Mouse (Mus musculus) layer of hippocampus, adult 9-11 months (tissue): ENCODE data around the gene Cpa5.
A peak's percentile ranks its signal among the peaks of the same experiment; 100 is the strongest.

Experiments used
- DNase-seq: peaks from one replicate; pipeline ENCODE4 v3.0.0; 2022

Gene Cpa5

GRCm38 (mm10) chr6:30604342-30604867 is 6.4 kb upstream of the Cpa5 start:
- DNase-seq = no peak

GRCm38 (mm10) chr6:30605111-30605510 is 5.7 kb upstream of the Cpa5 start:
- no peak for DNase-seq

GRCm38 (mm10) chr6:30605672-30606071 is 5.1 kb upstream of the Cpa5 start:
- DNase-seq = no peak

- DNase-seq = no peak
Observed at GRCm38 (mm10) chr6:30611212-30611611, 402 bp downstream of the Cpa5 start.

- DNase-seq = peak; percentile 40
Observed at GRCm38 (mm10) chr6:30614251-30614650, 3.4 kb downstream of the Cpa5 start.

GRCm38 (mm10) chr6:30615741-30616140 is 4.9 kb downstream of the Cpa5 start:
- no peak for DNase-seq

GRCm38 (mm10) chr6:30616491-30616941 is 5.7 kb downstream of the Cpa5 start:
- DNase-seq = no peak

- DNase-seq = no peak
Observed at GRCm38 (mm10) chr6:30617020-30617958, 6.5 kb downstream of the Cpa5 start.

GRCm38 (mm10) chr6:30617959-30618590 is 7.3 kb downstream of the Cpa5 start:
- peak; percentile 80 for DNase-seq

GRCm38 (mm10) chr6:30618735-30619134 is 7.9 kb downstream of the Cpa5 start:
- DNase-seq = no peak

GRCm38 (mm10) chr6:30619606-30620005 is 8.8 kb downstream of the Cpa5 start:
- no peak for DNase-seq

- no peak for DNase-seq
Observed at GRCm38 (mm10) chr6:30620591-30620990, 9.8 kb downstream of the Cpa5 start.

GRCm38 (mm10) chr6:30620994-30621393 is 10.2 kb downstream of the Cpa5 start:
- no peak for DNase-seq

- DNase-seq = no peak
Observed at GRCm38 (mm10) chr6:30621986-30622389, 11.2 kb downstream of the Cpa5 start.

- DNase-seq = no peak
Observed at GRCm38 (mm10) chr6:30624763-30625162, 14.0 kb downstream of the Cpa5 start.

GRCm38 (mm10) chr6:30628152-30628551 is 17.3 kb downstream of the Cpa5 start:
- DNase-seq = peak; percentile 69

- no peak for DNase-seq
Observed at GRCm38 (mm10) chr6:30629989-30630388, 19.2 kb downstream of the Cpa5 start.

- no peak for DNase-seq
Observed at GRCm38 (mm10) chr6:30635361-30635862, 24.6 kb downstream of the Cpa5 start.

GRCm38 (mm10) chr6:30636186-30636842 is 25.5 kb downstream of the Cpa5 start:
- no peak for DNase-seq

- DNase-seq = no peak
Observed at GRCm38 (mm10) chr6:30638674-30639268, 28.0 kb downstream of the Cpa5 start, which contains the start of gene Cpa1. Gene Cpa1 (plus strand): TSS chr6:30639218.

GRCm38 (mm10) chr6:30643694-30644460 is 33.1 kb downstream of the Cpa5 start:
- no peak for DNase-seq

GRCm38 (mm10) chr6:30644462-30644861 is 33.7 kb downstream of the Cpa5 start:
- DNase-seq = no peak
